Mouse (Mus musculus): ENCODE results near the gene Itpr2. TPM values are rescaled to one million over a fixed set of nuclear protein-coding genes. Genes with fewer than 3 reads are reported as not detected.

Itpr2 gene
- polyA plus RNA-seq, 1 experiment from 2014 or later: 12.2 TPM

DNA sequence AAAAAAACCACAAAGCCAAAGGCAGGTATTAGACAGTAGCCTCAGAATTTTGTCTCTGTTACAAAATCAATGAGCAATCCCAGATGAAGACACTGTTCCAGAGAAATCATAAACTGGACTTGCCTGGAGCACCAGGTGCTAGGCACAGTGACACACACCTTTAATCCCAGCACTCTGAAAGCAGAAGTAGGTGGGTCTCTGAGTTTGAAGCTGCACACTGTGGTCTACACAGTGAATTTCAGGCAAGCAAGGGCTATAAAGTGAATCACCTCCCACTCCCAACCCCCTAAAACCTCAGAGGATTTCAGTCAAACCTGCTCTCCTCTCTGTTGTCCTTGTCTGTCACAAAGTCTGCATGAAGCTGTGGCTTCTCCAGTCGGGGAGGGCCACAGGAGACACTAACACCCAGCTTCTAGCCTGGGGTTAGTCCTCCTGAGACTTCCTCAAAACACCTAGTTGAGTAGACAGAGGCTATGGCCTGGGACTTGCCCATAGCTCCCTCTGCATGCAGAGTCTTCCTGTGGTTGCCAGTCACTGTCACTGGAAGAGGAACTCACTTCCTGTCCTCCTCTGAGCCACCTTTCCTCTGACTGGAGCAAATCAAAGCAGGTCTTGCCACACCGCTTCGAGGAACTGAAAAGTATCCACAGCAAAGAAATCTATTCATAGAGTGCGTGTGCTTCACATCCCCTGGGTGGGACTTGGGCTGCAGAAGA, 394.7 kb downstream of the Itpr2 start:
- 87% methylated on average over 4 of the region's 4 CpGs for WGBS
- Histone ChIP-seq H3K4me3 (replicated peaks) (no peak overlapping the region), H3K27ac (no peak overlapping the region), H3K4me2 (no peak overlapping the region), H3K9me3 (no peaks in the 10 kb centered on the region), H3K36me3 (no peaks in the 10 kb centered on the region), H3K9ac (no peak overlapping the region), H3K4me1 (no peaks in the 10 kb centered on the region), H3K27me3 (replicated peaks) (no peaks in the 10 kb centered on the region)
- no peak for ATAC-seq (ENCODE audit: insufficient read depth, low FRiP score, low read depth)

DNA sequence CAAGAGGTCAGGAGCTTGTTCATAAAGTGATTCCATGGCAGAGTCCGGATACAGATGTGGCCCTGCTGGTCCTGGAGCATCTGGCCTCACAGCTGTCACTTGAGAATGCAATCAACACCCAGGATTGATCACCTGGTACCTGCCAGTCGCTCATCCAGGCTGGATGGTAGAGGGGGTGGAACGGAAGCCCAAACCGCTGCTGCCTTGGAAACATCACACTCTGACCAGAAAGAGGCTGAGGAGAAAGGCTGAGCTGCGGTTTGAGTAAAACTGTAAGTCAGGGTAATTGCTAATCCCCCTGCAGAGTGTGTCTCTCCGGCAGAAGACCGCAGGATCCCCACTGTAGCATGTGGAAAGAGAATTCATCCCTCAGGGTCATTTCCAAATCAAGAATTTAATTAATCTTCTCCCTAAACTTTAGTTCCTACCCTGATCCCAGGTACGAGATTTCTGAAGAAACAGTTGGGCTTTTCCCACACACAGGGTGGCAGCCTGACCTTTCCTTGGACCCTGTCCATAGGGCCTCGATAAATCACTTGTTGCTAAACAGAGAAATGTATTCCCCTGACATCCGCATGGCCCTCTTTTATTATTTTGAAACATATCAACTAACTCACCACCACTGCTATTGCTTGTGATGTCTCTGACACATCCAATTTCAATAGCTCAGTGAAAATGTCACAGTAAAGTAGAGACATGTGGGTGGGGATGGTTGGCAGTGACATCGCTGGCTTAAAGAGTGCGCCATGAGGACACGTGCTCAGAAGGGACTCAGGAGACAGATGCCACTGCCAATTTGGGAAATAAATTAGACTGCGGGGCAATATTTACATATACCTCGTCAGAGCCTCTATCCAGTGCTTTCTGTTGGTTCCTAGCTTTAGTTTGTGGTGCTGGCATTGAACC, 418.7 kb downstream of the Itpr2 start:
- H3K9ac ChIP-seq: no peak overlapping the region
- H3K4me3 ChIP-seq (replicated peaks): no peak overlapping the region
- no peak overlapping the region for H3K27ac ChIP-seq
- H3K9me3 ChIP-seq: no peaks in the 10 kb centered on the region
- no peak overlapping the region for H3K4me2 ChIP-seq
- WGBS: 60% methylated on average over 15 of the region's 15 CpGs
- ATAC-seq (ENCODE audit: insufficient read depth, low FRiP score, low read depth): no peak
- no peaks in the 10 kb centered on the region for H3K27me3 ChIP-seq (replicated peaks)
- H3K4me1 ChIP-seq: 0 out of 2 replicates have a peak, but pooled peaks cover 2% of the 10 kb centered on the region
- no peaks in the 10 kb centered on the region for H3K36me3 ChIP-seq

DNA sequence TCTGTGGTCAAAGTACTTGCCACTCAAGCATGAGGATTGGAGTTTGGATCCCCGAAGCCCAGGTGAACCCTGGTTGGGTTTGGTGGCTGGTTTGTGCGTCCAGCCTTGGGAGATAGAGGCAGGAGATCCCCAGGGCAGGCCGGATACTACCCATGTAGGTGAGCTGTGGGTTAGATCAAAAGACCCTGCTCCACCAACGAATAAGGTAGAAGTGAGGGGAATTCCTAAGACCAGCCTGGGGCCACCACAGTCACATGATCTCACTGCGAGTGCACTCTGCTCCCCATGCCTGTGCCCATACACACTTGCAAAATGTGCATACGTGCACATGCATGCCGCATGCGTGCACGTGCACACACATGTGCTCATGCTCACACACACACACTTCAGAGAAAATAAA, 419.5 kb downstream of the Itpr2 start:
- Histone ChIP-seq H3K4me2 (no peak overlapping the region), H3K36me3 (no peaks in the 10 kb centered on the region), H3K9me3 (no peaks in the 10 kb centered on the region), H3K27ac (no peak overlapping the region), H3K4me3 (replicated peaks) (no peak overlapping the region), H3K27me3 (replicated peaks) (no peaks in the 10 kb centered on the region), H3K9ac (no peak overlapping the region), H3K4me1 (0 out of 2 replicates have a peak, but pooled peaks cover 2% of the 10 kb centered on the region)
- ATAC-seq (ENCODE audit: insufficient read depth, low FRiP score, low read depth): no peak
- WGBS: 85% methylated on average over 9 of the region's 9 CpGs

DNA sequence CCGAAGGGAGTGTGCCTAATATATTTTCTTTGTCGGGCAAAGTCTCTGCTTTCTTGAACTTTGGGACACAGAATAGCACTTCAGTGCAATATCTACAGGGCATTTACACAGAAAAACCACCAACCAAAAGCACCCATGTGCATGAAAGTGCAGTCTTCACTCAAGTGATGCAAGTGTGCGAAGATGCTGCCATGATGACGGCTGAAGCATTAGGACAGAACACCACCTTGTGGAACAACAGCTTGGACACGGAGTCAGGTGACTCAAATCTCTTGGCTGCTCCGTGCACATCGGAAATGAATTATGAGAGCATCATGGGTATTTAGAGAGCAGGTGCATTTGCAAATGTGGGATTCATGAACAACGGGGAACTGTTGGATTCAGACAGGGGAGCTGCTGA, 420.4 kb downstream of the Itpr2 start:
- Histone ChIP-seq H3K27ac (no peak overlapping the region), H3K27me3 (replicated peaks) (no peaks in the 10 kb centered on the region), H3K9ac (no peak overlapping the region), H3K36me3 (no peaks in the 10 kb centered on the region), H3K4me1 (0 out of 2 replicates have a peak, but pooled peaks cover 2% of the 10 kb centered on the region), H3K4me3 (replicated peaks) (no peak overlapping the region), H3K4me2 (no peak overlapping the region), H3K9me3 (no peaks in the 10 kb centered on the region)
- no peak for ATAC-seq (ENCODE audit: insufficient read depth, low FRiP score, low read depth)
- 86% methylated on average over 8 of the region's 8 CpGs for WGBS

DNA sequence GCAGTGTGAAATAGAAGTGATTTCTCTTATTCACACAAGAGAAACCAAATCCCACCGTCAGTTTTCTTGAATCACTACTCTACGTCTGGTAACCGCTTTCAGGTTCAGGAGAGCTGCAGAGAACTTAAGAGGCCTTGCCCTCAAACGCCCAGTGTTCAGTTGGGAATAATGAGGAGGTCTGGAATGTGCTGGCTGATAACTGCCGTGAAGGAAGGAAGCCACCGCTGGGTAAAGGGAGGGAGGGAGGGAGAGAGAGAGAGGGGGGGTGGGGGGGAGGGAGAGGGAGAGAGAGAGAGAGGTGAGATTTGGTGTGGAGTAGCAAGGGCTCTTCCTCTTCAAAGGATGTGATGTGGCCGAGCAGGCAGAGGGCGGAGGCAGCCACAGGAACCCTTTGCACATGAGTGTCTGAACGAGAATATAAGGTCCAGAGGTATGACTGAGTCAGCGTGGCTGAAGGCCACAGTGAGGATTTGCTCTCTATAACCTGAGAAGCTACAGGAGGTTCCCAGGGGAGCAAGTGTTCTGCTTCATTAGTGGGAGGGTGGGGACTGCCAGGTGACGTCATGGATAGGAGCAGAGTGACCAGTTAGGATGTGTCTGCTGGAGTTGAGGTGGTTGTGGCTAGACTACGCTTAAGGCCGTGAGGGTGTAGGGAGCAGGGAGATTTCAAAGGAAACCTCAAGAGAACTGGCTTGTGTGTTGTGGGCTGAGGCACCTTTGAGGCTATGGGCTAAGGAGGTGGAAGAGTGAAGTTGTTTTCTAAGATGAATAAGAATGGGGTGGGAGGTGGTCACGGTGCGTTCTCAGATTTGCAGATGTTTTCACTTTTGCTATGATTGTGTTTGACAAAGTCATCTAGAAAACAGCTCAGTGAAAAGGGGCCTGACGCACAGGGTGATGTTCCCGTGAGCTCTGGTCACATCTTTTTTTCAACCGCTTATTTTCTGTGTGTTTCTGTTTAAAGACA, 421.2 kb downstream of the Itpr2 start:
- H3K36me3 ChIP-seq: no peaks in the 10 kb centered on the region
- H3K4me1 ChIP-seq: 0 out of 2 replicates have a peak, but pooled peaks cover 2% of the 10 kb centered on the region
- H3K4me2 ChIP-seq: no peak overlapping the region
- H3K9me3 ChIP-seq: no peaks in the 10 kb centered on the region
- no peaks in the 10 kb centered on the region for H3K27me3 ChIP-seq (replicated peaks)
- ATAC-seq (ENCODE audit: insufficient read depth, low FRiP score, low read depth): no peak
- 61% methylated on average over 18 of the region's 18 CpGs for WGBS
- no peak overlapping the region for H3K27ac ChIP-seq
- no peak overlapping the region for H3K9ac ChIP-seq
- H3K4me3 ChIP-seq (replicated peaks): no peak overlapping the region

- no peak overlapping the region for H3K9ac ChIP-seq
- no peaks in the 10 kb centered on the region for H3K27me3 ChIP-seq (replicated peaks)
- H3K9me3 ChIP-seq: no peaks in the 10 kb centered on the region
- ATAC-seq (ENCODE audit: insufficient read depth, low FRiP score, low read depth): no peak
- 0 out of 2 replicates have a peak, but pooled peaks cover 2% of the 10 kb centered on the region for H3K4me1 ChIP-seq
- H3K4me2 ChIP-seq: no peak overlapping the region
- 53% methylated on average over 3 of the region's 3 CpGs for WGBS
- no peak overlapping the region for H3K27ac ChIP-seq
- no peaks in the 10 kb centered on the region for H3K36me3 ChIP-seq
- H3K4me3 ChIP-seq (replicated peaks): no peak overlapping the region
These were observed 422.1 kb downstream of the Itpr2 start for GRCm38 (mm10) chr6:146079734-146080443.

DNA sequence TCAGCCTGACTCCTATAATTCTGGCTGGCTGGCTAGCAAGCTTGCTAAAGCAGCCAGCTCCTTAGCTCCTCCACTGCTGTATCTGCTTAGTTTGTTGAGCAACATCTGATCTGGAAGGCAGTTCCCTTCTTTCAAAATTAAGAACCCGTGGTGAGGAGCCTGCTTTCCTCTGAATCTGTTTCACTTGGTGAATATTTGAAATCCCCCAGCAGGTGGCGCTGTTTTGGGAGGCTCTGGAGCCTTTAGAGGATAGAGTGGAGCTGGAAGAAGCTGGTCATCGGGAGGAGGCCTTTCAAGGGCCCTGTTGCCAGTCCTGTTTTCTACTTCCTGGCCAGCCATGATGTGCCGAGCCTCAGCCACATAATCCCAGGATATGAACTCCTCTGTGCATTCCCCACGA, 422.8 kb downstream of the Itpr2 start:
- ATAC-seq (ENCODE audit: insufficient read depth, low FRiP score, low read depth): no peak
- H3K4me2 ChIP-seq: no peak overlapping the region
- 0 out of 2 replicates have a peak, but pooled peaks cover 2% of the 10 kb centered on the region for H3K4me1 ChIP-seq
- H3K9ac ChIP-seq: no peak overlapping the region
- H3K4me3 ChIP-seq (replicated peaks): no peak overlapping the region
- H3K27ac ChIP-seq: no peak overlapping the region
- H3K36me3 ChIP-seq: no peaks in the 10 kb centered on the region
- WGBS: 46% methylated on average over 5 of the region's 5 CpGs
- H3K27me3 ChIP-seq (replicated peaks): no peaks in the 10 kb centered on the region
- no peaks in the 10 kb centered on the region for H3K9me3 ChIP-seq

GRCm38 (mm10) chr6:146078136-146078535, 423.9 kb downstream of the Itpr2 start:
- Histone ChIP-seq H3K4me3 (replicated peaks) (no peak overlapping the region), H3K36me3 (no peaks in the 10 kb centered on the region), H3K9me3 (no peaks in the 10 kb centered on the region), H3K9ac (no peak overlapping the region), H3K27me3 (replicated peaks) (no peaks in the 10 kb centered on the region), H3K4me1 (0 out of 2 replicates have a peak, but pooled peaks cover 2% of the 10 kb centered on the region), H3K4me2 (no peak overlapping the region), H3K27ac (no peak overlapping the region)
- WGBS: 83% methylated on average over 15 of the region's 15 CpGs
- ATAC-seq (ENCODE audit: insufficient read depth, low FRiP score, low read depth): no peak; the same call in 1 of the 2 replicates

DNA sequence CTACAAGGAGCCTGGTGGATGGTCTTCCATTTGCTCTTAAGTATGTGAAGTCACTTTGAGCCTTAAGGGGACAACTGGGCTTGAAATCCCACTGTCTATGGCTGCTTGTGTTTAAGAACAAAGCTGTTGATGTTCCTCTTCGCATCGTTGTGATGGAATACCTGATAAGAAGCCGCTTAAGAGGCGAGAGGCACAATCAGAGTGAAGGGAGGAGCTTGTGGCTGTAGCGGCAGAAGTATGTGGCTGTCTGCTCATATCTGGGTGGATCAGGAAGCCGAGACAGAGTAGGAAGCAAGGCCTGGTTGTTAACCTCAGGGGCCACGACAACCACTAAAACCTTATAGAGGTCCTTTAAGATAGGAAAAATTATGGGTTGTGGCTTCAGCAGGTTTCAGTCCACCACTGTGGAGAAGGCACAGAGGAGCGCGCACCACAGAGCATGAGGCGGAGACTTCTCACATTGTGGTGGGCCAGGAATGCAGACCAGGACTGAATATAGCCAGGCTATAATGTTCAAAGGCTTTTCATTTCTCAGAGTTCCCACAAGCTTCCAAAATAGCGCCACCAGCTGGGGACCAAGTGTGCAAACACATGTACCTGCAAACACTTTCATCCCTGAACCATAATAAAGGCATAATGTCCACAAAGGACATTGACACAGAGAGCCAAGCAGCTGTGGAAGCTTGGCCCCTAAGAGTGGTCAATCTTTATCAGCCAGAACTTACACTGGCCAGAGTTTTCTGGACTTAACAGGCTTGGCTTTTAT, 424.7 kb downstream of the Itpr2 start:
- Histone ChIP-seq H3K4me3 (replicated peaks) (no peak overlapping the region), H3K27ac (no peak overlapping the region), H3K27me3 (replicated peaks) (no peaks in the 10 kb centered on the region), H3K4me1 (0 out of 2 replicates have a peak, but pooled peaks cover 2% of the 10 kb centered on the region), H3K9me3 (no peaks in the 10 kb centered on the region), H3K36me3 (no peaks in the 10 kb centered on the region), H3K4me2 (no peak overlapping the region), H3K9ac (no peak overlapping the region)
- 71% methylated on average over 11 of the region's 11 CpGs for WGBS
- ATAC-seq (ENCODE audit: insufficient read depth, low FRiP score, low read depth): no peak

DNA sequence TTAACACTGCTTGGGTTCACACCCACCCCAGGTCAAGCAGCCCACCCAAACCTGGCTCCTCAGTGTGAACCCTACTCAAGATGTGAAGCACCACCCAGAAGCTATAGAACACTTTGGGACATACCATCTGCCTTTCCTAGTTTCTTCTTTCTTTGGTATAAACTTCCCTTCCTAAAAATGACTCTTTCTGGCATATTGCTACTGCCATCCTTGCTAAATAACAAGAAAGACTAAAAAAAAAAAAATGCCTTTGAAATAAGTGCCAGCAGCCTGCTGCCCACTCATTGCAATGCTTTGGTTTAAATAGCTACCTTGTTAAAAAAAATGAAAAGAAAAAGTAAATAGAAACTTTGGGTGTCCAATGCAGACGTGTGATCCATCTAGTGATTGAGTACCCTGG, 429.2 kb downstream of the Itpr2 start:
- H3K27ac ChIP-seq: no peak overlapping the region
- H3K9me3 ChIP-seq: no peaks in the 10 kb centered on the region
- 39% methylated on average over 1 of the region's 1 CpGs for WGBS
- no peaks in the 10 kb centered on the region for H3K27me3 ChIP-seq (replicated peaks)
- H3K4me1 ChIP-seq: no peaks in the 10 kb centered on the region
- no peak overlapping the region for H3K4me3 ChIP-seq (replicated peaks)
- H3K4me2 ChIP-seq: no peak overlapping the region
- no peak overlapping the region for H3K9ac ChIP-seq
- no peaks in the 10 kb centered on the region for H3K36me3 ChIP-seq
- ATAC-seq (ENCODE audit: insufficient read depth, low FRiP score, low read depth): no peak
